Mouse (Mus musculus) cerebellum, postnatal 36 days (tissue): Measurements from ENCODE around the gene Acp4.
"Not testable (repeated sequence)": the region's sequence is repeated elsewhere in the genome, so short reads cannot be mapped to it uniquely, and the experiment has no call there.

Source experiments
- DNase-seq, 2 experiments: peaks; one replicate each; pipeline ENCODE4 v3.0.0; 2021 to 2022; ENCODE audit warnings: mixed read lengths in 2 of 2

The Acp4 gene

GRCm38 (mm10) chr7:44257278-44257677 lies at the start of gene Acp4:
Gene Acp4, minus strand, starts transcription at chr7:44257378.
- DNase-seq = no peak

GRCm38 (mm10) chr7:44306516-44307240 lies 49.5 kb upstream of the Acp4 start, which contains the start of gene Clec11a:
Gene Clec11a, minus strand, starts transcription at chr7:44306902.
- no peak for DNase-seq

GRCm38 (mm10) chr7:44305686-44306085 lies 48.5 kb upstream of the Acp4 start:
- DNase-seq = peak; percentile 38 to 43

- peak; percentile 98 for DNase-seq
These were observed 47.8 kb upstream of the Acp4 start for GRCm38 (mm10) chr7:44304775-44305641.

GRCm38 (mm10) chr7:44304463-44304774 lies 47.2 kb upstream of the Acp4 start:
- no peak for DNase-seq

- no peak for DNase-seq
These were observed 46.5 kb upstream of the Acp4 start for GRCm38 (mm10) chr7:44303346-44304340.

GRCm38 (mm10) chr7:44297501-44297900 lies 40.3 kb upstream of the Acp4 start:
- DNase-seq = not testable (repeated sequence)

GRCm38 (mm10) chr7:44291418-44291817 lies 34.2 kb upstream of the Acp4 start:
- no peak for DNase-seq

- no peak for DNase-seq
These were observed 33.8 kb upstream of the Acp4 start for GRCm38 (mm10) chr7:44290986-44291385.

- no peak for DNase-seq
These were observed 30.6 kb upstream of the Acp4 start for GRCm38 (mm10) chr7:44287760-44288159.

GRCm38 (mm10) chr7:44281586-44281985 lies 24.4 kb upstream of the Acp4 start:
- no peak for DNase-seq

- DNase-seq = no peak
These were observed 23.8 kb upstream of the Acp4 start for GRCm38 (mm10) chr7:44280959-44281358.

- peak; percentile 76 to 79 for DNase-seq
These were observed 20.1 kb upstream of the Acp4 start for GRCm38 (mm10) chr7:44277250-44277622.

GRCm38 (mm10) chr7:44276461-44277249 lies 19.5 kb upstream of the Acp4 start:
- no peak for DNase-seq

GRCm38 (mm10) chr7:44275546-44275945 lies 18.4 kb upstream of the Acp4 start:
- DNase-seq = no peak

- no peak for DNase-seq
These were observed 16.9 kb upstream of the Acp4 start for GRCm38 (mm10) chr7:44274096-44274495.

GRCm38 (mm10) chr7:44273446-44273845 lies 16.3 kb upstream of the Acp4 start:
- no peak for DNase-seq

- no peak for DNase-seq
These were observed 15.4 kb upstream of the Acp4 start for GRCm38 (mm10) chr7:44272546-44272945.

GRCm38 (mm10) chr7:44271309-44271708 lies 14.1 kb upstream of the Acp4 start:
- DNase-seq = peak in 1 of 2 experiments; percentile 31

GRCm38 (mm10) chr7:44269397-44269796 lies 12.2 kb upstream of the Acp4 start:
- no peak for DNase-seq

- no peak for DNase-seq
These were observed 10.9 kb upstream of the Acp4 start for GRCm38 (mm10) chr7:44268117-44268516.
